Comparison of ENCODE assay signal across 32 mouse cellular contexts in the genomic region with DNA sequence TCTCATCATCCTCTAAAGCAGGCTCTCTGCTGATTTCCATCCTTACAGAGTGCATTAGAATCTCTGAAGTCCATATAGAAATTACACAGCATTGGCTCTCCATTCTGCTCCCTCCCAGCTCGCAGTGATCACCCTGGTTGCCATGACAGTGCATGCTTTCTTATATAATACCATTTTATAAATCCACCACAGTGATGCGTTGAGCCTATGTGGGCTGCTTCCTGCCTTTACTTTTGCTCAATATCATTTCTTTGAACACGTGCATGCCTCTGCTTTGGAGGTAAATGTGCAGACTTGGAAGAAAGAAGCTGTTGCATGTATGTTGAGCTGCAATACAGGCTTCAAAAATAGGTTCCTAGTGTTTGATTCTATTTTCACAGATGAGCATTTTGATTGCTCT.
DNase-seq lines count a peak whose midpoint lies in the region; ATAC-seq lines count a peak whose summit lies in the region.
"Had no signal": no experiment of that assay in that cellular context is flagged by ENCODE, and none has a peak within 500 bp of the region (broad histone marks: within the 10 kb centered on the region; RNA-seq: fewer than 3 reads in every experiment).

No protein-coding gene starts in this region.

- H3K4me2 ChIP-seq in limb, embryonic 12.5 days: no peak overlapping the region
- H3K4me2 ChIP-seq: embryonic facial prominence, embryonic 13.5 days; heart, embryonic 11.5 days; hindbrain, embryonic 12.5 days; intestine, embryonic 15.5 days; liver, embryonic 15.5 days; lung, embryonic 14.5 days; midbrain, embryonic 15.5 days; neural tube, embryonic 15.5 days had no signal

- H3K9ac ChIP-seq in limb, embryonic 12.5 days (replicated peaks): no peak overlapping the region
- H3K9ac ChIP-seq: embryonic facial prominence, embryonic 13.5 days; hindbrain, embryonic 12.5 days; intestine, embryonic 15.5 days; liver, embryonic 15.5 days; lung, embryonic 14.5 days; midbrain, embryonic 15.5 days; neural tube, embryonic 15.5 days had no signal

- WGBS in limb, embryonic 12.5 days: 65% methylated on average over 3 of the region's 3 CpGs
- 86% methylated on average over 3 of the region's 3 CpGs for WGBS in limb, embryonic 10.5 days

- H3K9me3 ChIP-seq in limb, embryonic 12.5 days: no peaks in the 10 kb centered on the region
- no peaks in the 10 kb centered on the region for H3K9me3 ChIP-seq in limb, embryonic 10.5 days (replicated peaks)
- H3K9me3 ChIP-seq: embryonic facial prominence, embryonic 13.5 days; forebrain, embryonic 10.5 days; hindbrain, embryonic 12.5 days; intestine, embryonic 15.5 days; liver, embryonic 15.5 days; midbrain, embryonic 10.5 days; midbrain, embryonic 15.5 days; neural tube, embryonic 15.5 days had no signal

- H3K4me1 ChIP-seq in limb, embryonic 12.5 days (replicated peaks): peaks cover 16% of the 10 kb centered on the region; the same call in 1 of the 2 replicates
- H3K4me1 ChIP-seq in limb, embryonic 10.5 days: no peaks in the 10 kb centered on the region; the same call in 1 of the 2 replicates
- H3K4me1 ChIP-seq: embryonic facial prominence, embryonic 13.5 days; forebrain, embryonic 10.5 days; hindbrain, embryonic 12.5 days; intestine, embryonic 15.5 days; liver, embryonic 15.5 days; midbrain, embryonic 10.5 days; midbrain, embryonic 15.5 days had no signal

- 0 out of 2 replicates have a peak overlapping the region, but pooled peaks have one; percentile 35 for H3K27ac ChIP-seq in limb, embryonic 12.5 days
- no peak overlapping the region for H3K27ac ChIP-seq in limb, embryonic 10.5 days
- H3K27ac ChIP-seq: embryonic facial prominence, embryonic 13.5 days; forebrain, embryonic 10.5 days; gastrocnemius, adult 2 months; hindbrain, embryonic 12.5 days; hindbrain, postnatal 0 days; intestine, embryonic 15.5 days; liver, embryonic 15.5 days; midbrain, embryonic 10.5 days; midbrain, embryonic 15.5 days; neural tube, embryonic 15.5 days; stomach, postnatal 0 days had no signal

- no peak; the same call in 1 of the 2 replicates for ATAC-seq in limb, embryonic 12.5 days (ENCODE audit: insufficient number of reproducible peaks, insufficient read depth, low FRiP score, low TSS enrichment, low read depth)
- ATAC-seq: forebrain, embryonic 16.5 days; hindbrain, postnatal 0 days; intestine, embryonic 15.5 days; midbrain, embryonic 15.5 days had no signal

- no peaks in the 10 kb centered on the region for H3K27me3 ChIP-seq in limb, embryonic 12.5 days
- no peaks in the 10 kb centered on the region for H3K27me3 ChIP-seq in limb, embryonic 10.5 days (ENCODE audit: low read depth, poor library complexity, severe bottlenecking)
- H3K27me3 ChIP-seq: embryonic facial prominence, embryonic 13.5 days; hindbrain, embryonic 12.5 days; intestine, embryonic 15.5 days; liver, embryonic 15.5 days; midbrain, embryonic 15.5 days; neural tube, embryonic 15.5 days had no signal

- no peaks in the 10 kb centered on the region for H3K36me3 ChIP-seq in limb, embryonic 12.5 days
- H3K36me3 ChIP-seq in limb, embryonic 10.5 days: no peaks in the 10 kb centered on the region
- H3K36me3 ChIP-seq: embryonic facial prominence, embryonic 13.5 days; forebrain, embryonic 10.5 days; hindbrain, embryonic 12.5 days; intestine, embryonic 15.5 days; liver, embryonic 15.5 days; midbrain, embryonic 10.5 days; midbrain, embryonic 15.5 days; neural tube, embryonic 15.5 days had no signal

- DNase-seq in layer of hippocampus, adult 9-11 months: peak; percentile 6
- DNase-seq in layer of hippocampus, postnatal 36 days: no peak
- no peak for DNase-seq in limb, embryonic 10.5 days (ENCODE audit: low spot score)
- peak; percentile 27 to 38 for DNase-seq in right cerebral cortex, postnatal 10 days (ENCODE audit: low spot score in 2 of 2)
- DNase-seq in thymus, postnatal 25 days: no peak
- DNase-seq: adrenal gland, postnatal 25 days; B cell, adult 2 months; cerebellum, adult 18-20 months; cerebellum, postnatal 10 days; gastrocnemius, adult 2 months; gastrocnemius, postnatal 36 days; heart, adult 18-20 months; heart, postnatal 36 days; kidney, adult 2 months; kidney, postnatal 36 days; lung, embryonic 14.5 days; retina, postnatal 1 day; spleen, adult 18-20 months; thymus, adult 18-20 months had no signal

- no peak overlapping the region for H3K4me3 ChIP-seq in limb, embryonic 12.5 days (replicated peaks)
- H3K4me3 ChIP-seq in limb, embryonic 10.5 days: no peak overlapping the region
- H3K4me3 ChIP-seq: embryonic facial prominence, embryonic 13.5 days; forebrain, embryonic 10.5 days; gastrocnemius, adult 2 months; hindbrain, embryonic 12.5 days; intestine, embryonic 15.5 days; liver, embryonic 15.5 days; midbrain, embryonic 10.5 days; midbrain, embryonic 15.5 days; neural tube, embryonic 15.5 days had no signal

Comparison
In these comparisons a context has a peak if more than half of its experiments do, and no peak if none do; other contexts are left out.
1. DNase-seq: peak in layer of hippocampus, adult 9-11 months (single experiment) and right cerebral cortex, postnatal 10 days (2 of 2); none in layer of hippocampus, postnatal 36 days (0 of 2), limb, embryonic 10.5 days (single experiment) and thymus, postnatal 25 days (single experiment).